Mouse (Mus musculus) liver, postnatal 0 days (tissue): ENCODE results near the gene Iqcb1.

ENCODE experiments used
- CTCF ChIP-seq: sonication (generic); IDR thresholded peaks from 2 replicates; pipeline ENCODE4 v1.5.1; 2016; ENCODE audit warnings: antibody characterized with exemption, low read depth
- EP300 ChIP-seq: IDR thresholded peaks from 2 replicates; pipeline ENCODE4 v1.6.1; 2016; ENCODE audit warnings: antibody characterized with exemption, low read depth, mild to moderate bottlenecking

GRCm38 (mm10) chr16:36896712-36897111 lies 68.5 kb downstream of the Iqcb1 start:
- TF ChIP-seq CTCF (no peak), EP300 (no peak)
